Mouse (Mus musculus): ENCODE measurements around the gene Lamtor3.
"Not testable (repeated sequence)": the region's sequence is repeated elsewhere in the genome, so short reads cannot be mapped to it uniquely, and the experiment has no call there.

Gene Lamtor3

DNA sequence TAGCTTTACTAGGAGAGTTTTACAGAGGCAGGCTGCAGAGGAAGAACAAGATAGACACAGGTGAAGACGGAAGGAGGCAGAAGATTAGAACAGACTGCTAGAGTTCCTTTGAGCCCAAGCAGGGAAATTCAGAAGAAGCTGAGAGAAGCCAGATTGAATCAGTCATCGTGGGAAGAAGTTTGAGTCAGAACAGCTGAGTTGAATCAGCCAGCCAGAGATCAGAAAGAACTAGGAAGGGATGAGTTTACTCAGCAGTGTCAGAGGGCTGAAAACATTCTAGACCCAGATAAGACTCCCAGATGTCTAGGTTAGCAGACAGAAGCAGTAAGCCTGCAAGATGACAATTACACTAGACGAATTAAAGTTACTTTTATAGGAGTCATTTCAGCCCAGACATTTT, 15.7 kb downstream of the Lamtor3 start:
- no peak for DNase-seq (ENCODE audit: low read depth)

DNA sequence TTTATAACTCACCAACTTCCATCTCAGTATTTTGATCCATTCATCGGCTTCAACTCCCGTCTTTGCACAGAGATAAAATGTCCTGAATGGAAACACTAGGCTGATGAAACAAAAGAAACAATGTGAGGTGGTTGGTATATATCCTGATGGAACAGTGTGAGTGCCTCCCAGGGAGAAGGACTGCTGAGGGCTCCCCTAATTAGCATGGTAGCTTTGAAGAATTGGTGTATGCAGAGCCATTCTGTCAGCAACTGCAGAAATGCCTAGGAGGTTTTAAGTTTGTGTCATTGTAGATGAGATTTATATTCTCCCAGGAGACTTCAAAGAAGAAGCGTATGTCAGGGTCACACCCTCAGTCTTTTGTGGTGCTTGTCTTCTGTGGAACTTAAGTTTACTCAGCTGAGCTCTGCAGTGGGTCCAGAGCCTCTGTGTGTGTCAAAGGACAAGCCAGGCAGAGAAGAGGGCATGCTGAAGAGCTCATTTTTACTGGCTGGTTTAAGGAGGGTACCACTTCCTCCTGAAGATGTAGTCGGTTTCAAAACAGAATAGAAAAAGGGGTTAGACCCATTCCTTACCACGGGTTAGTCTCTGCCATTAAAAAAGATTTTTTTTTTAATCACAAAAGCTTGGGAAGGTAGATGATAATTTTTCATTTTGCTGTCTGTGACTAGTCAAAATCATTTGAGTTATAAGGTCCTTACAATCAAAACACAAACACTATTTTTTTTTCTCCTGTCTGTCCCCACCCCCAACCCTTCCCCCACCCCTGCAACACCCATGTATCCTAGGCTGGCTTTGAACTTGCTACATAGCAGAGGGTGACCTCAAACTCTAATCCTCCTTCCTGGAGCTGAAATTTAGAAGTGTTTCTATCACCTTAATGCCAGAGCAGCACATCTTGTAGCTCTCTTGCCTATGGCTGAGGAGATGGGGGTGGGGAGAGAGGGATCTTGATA, 17.5 kb downstream of the Lamtor3 start:
- DNase-seq (ENCODE audit: low read depth), result no peak

DNA sequence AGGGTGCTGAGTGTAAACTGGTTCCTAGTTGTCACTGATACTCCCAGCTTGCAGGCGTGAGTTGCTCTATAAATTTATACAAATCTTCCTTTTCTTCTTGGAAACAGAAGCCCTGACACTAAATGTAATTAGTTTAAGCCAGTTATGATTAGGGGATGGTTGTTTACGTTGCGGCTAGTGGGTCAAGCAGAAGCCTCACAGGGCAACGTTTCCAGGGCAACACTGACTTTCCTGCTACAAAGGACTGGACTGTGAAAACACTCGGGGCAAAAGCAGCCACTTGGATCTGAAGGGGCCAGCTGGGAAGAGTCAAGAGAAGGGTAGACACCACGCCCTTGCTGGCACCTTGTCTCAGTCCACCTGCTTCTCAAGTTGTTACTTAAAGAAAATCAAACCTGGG, 18.2 kb downstream of the Lamtor3 start:
- DNase-seq (ENCODE audit: low read depth), result no peak

DNA sequence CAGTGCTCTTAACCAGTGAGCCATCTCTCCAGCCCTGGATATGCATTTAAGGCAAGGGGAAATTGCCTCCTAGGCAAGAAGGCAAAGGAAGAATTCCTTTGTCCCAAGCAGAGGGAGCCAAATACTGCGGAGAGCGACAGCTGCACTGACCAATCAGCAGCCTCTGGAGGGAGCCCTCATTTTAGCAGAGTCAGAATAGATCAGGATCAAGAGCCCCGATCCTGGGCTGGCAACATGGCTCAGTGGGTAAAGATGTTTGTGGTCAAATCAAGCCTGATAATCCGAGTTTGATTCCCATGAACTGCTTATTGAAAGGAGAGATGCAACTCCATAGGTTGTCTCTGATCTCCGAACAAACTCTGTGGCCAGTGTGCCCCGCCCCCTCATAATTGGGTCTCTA, 20.3 kb downstream of the Lamtor3 start:
- no peak for DNase-seq (ENCODE audit: low read depth)

DNA sequence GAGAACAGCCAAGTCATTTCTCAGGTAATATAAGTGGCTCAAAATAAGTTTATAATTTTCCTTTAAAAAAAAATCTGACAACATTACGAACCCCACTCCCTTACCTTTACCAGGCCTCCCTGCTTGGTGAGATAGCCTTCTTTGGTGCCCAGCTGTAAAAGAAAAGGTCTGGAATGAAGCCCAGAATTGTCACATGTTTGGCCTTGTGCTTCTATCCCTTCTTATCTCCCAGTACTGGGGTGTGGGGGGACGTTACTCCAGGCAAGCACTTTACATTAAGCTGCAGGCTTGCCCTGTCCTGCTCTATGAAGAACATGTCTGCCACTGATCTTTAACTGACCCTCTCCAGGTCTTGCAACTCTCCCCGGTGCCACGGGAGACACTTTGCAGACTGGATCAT, 22.5 kb downstream of the Lamtor3 start:
- DNase-seq (ENCODE audit: low read depth), result peak; percentile 57

DNA sequence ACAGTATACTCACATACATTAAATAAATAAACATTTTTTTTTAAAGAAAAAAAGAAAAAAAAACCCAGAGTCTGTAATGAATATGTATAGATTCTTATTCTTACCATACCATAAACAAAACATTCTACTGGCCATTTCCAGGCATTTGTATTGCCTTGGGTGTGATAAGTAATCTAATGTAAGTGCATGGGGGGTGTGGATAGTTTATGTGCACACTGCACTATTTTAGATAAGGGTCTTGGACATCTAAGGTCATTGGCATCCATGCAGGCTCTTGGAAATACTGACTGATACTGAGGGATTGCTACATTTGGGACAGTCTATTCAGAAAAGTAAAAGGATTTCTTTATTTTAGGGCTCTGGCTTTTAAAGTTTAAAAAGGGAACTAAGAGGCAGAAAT, 23.2 kb downstream of the Lamtor3 start:
- DNase-seq (ENCODE audit: low read depth), result no peak

DNA sequence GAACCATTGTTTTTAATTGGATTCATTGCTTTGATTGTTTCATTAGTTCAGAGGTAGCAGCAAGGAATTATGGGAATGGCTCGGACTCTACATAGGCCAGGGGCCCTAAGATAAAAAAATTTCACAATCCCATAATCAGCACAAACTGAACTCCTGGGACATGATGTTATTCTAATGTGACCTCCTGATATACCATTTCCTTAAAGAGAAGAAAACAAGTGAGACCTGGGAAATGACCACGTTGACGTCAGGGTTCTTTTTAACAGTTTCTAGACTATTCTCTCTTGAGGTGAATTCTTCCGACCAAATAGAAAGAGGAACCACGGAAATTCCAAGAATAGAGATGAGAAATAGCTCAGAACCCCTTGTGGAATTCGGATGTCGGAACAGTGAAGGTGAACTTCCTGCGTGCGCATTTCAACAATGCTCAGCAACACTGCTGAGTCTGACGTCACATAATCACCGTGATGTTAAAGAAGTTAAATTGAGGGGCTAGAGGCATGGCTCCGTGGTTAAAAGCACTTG, 23.9 kb downstream of the Lamtor3 start:
- no peak for DNase-seq (ENCODE audit: low read depth)

DNA sequence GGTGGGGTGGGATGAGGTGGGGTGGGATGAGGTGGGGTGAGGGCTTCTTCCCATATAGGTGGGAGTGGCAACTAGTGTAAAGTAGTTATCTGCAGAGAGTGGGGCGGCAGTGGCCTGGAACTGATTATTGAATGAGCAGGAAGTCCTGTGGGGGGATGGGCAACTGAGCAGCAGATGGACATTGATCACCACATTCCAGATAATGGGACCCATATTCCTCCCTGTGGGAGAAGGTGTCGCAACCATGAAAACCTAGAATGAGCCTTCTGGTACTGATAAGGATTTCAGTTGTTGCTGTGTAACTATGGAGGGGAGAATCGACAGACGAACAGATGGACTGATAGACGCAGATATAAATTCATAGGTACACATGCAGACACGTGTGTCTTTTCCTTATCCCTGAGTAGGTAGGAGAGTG, 25.4 kb downstream of the Lamtor3 start:
- DNase-seq (ENCODE audit: low read depth), result no peak

DNA sequence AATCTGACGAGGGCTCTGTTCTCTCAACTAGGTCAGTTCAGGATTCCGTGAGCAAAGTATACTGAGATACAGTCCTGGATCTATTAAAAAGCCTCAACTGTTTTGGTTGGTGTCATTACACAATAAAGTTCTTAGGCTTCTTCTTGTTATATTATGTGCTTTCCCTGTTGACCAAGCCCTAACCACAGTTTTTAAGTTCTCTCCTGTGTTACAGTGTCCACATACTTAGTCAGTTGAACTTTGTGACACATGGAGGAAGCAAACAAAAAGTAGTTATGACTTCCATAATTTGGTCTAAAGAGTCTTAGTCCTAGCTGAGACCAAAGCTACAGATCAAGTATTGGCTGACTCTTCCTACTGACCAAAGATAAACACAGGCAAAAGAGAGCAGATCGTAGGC, 28.5 kb downstream of the Lamtor3 start:
- DNase-seq (ENCODE audit: low read depth), result peak; percentile 56

DNA sequence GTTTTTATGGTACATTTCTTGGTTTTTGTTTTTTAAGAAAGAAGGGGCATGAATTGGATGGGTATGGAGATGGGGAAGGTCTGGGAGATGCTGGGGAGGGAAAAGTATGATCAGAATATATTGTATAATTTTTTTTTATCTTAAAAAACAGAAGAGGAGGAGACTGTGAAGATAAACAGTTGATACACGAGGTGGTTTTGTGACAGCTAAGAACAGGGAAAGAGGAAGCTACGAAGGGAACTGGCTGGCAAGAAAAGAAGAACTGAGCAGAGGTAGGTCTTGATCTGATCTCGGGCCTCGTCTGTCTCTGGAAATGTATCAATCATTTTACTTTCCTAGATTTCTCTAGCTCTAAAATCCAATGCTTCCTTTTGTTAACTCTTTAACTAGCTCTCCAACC, 29.2 kb downstream of the Lamtor3 start:
- peak; percentile 65 for DNase-seq (ENCODE audit: low read depth)

DNA sequence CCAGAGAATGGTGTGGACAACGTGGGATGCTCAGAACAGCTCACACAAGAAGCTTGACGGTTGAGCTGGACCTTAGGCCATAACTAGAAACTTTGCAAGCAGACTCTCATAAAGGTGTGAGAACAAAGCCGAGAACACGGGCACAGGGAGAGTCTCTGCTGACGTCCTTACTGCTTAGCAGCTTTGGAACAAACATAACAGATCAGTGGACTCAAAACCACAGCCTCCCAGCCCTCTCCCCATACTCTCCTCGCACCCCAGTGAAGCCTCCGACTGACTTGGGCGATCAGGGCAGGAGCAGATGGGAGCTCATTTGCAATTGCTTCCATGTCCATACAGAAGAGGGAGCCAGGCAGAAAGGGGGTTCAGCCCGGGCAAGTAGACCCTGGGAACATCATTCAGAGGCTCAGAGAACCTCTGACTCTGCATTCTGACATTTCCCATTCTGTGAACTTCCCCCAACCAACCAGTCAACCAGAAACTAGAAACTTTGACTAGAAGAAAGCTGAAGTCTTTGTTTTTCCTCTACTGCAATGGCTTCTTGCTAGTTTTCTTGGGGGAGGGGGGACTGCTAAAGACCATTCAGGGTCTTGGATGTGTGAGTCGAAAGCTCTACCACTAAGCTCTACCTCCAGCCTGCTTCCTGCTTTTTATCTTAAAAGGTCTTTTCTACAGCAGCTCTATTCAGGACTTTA, 32.0 kb downstream of the Lamtor3 start:
- DNase-seq (ENCODE audit: low read depth), result no peak

DNA sequence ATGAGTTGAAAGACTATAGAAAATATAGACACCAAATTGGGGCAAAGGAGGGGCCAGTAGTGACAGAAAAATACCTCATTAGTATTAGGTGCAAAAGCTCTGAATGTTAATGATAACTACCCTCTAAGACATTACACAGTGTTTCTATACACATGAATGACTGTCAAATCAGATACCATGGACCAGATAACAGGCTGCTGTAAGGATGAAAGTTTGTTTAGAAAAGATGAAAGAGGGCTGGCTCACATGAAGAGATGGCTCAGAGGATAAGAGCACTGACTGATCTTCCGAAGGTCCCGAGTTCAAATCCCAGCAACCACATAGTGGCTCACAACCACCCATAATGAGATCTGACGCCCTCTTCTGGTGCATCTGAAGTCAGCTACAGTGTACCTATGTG, 33.0 kb downstream of the Lamtor3 start:
- not testable (repeated sequence) for DNase-seq (ENCODE audit: low read depth)

DNA sequence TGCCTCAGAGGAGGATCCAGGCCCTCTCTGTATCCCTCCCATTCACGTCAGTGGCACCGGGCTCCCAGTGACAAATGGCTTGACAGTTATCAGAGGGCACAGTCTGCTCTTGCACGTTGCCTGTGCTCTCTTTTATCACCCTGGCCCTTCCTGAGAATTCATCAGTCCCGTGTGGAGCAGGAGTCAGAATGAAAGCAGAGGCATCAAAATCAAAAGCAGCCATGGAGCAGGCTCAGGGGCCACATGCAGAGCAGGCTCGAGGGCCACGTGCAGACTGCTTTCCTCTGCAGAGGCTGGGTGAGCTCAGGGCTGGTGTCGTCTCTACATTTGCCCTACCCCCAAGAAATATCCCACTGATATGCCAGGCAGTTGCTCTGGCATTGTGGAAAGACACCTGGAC, 33.5 kb downstream of the Lamtor3 start:
- DNase-seq (ENCODE audit: low read depth), result no peak

DNA sequence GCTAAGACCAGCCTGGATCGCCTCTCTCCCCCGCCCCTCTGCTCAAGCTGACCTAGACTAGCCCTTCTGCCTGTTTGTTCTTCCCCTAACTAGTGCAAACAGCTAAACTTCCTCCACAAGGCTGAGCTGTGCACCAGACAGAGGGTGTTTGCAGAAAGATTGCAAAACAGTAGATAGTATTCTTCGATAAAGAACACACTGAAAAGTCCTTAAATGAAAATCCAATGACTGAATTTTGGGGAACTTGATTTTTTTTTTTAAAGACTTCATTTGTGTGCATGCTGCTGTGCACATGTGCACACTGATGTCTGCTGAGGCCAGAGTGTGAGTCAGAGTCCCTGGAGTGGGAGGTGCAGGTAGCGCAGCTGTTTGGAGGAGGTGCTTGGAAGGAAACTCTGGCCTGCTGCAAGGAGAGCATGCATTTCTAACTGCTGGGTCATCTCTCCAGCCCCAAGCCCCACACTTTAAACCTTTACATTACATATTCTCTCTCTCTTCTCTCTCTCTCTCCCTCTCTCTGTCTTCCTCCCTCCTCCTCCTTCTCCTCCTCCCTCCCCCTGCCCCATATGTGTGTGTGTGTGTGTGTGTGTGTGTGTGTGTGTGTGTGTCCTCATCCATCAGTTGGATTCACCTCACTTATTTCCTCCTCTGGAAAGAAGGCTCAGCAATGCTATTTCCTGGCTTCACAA, 34.1 kb downstream of the Lamtor3 start:
- DNase-seq (ENCODE audit: low read depth), result peak; percentile 96

DNA sequence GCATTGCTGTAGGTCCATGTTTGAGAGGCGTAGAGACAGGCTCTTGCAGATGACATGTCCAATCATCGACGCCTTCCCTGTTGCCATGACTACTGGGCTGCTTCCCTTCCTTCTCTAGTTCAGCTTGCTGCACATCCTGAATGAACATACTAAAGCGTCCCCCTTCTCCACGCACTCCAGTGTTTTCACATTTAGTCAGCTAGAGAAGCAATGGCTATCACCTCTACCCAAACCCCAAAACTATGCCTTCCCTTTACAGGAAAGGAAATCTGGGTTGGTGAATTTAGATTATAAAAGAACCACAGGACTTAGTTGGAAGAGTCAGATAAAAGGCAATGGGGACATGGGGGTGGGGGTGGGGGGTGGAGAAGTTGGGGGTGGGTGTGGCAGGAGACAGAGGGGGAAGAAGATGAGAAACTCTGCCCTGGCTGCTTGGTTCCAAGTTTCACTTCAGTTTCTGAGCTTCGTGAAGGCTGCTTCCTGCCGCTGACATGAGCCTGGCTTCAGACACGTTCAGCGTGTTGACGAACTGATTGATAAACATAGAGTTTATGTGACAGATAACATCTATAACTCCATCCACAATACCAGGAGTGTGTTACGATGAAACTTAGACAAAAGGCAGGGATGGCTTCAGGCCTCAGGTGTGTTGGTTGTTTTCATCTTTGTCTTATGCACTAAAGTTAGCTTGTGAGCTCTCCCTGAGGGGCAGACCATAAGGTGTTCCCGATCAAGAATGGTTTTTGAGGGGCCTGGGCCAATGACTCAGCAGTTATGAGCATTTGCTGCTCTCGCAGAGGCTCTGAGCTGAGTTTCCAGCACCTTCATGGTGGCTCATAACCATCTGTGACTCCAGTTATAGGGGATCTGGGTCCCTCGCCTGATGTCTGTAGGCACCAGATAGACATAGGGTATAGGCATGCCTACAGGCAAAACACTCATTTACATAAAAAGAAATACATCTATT, 34.9 kb downstream of the Lamtor3 start:
- DNase-seq (ENCODE audit: low read depth), result peak; percentile 92

DNA sequence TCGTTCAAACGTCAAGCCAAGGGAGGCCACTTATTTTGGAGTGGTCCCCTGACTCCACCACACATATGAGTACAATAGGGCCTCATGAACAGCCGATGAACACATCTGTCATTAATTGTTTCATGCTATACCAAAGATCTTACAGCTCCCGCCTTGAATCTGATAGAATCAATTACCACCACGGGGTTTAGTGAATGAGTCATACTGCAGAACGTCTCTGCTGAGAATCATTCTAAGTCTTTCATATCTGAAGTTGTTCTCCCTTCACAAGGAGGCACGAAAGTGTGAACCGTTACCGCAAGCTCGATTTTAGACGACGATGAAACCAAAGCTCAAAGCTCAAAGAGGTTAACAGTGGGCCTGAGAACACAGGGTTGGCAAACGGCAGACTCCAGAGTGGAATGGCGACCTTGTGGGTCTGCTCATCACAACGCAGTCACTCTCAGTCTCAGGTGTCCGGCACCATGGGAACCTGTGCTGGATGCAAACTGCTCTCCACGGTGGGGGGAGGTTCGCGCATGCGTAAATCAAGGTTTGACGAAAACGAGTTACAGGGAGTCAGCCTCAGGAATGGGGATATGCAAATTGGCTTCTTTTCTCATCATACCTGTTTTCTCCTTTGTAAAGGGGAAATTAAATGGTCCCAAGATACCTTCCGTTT, 36.1 kb downstream of the Lamtor3 start:
- peak; percentile 67 for DNase-seq (ENCODE audit: low read depth)

DNA sequence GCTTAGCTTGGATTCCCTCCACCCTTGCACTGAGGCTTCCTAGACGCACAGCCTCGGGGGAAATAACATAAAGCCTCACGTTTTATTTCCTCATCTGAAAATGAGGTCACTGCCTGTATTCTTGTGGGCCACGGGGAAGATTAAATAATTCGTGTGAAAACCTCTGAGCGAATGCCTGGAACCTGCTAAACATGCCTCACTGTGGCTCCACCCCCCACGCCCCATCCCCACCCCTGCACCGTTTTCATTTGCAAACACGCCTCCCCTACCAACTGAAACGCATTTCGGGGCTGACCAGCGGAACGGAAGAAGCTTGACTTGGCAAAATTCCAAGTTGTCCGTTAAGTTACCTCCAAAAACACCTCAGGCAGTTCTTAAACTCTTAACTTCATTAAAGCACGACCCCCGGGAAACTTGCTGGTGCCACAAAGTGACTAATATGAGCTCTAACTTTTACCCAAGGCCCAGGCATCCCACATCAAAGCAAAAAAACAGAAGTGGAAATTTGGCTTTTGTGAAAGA, 37.3 kb downstream of the Lamtor3 start:
- peak; percentile 81 for DNase-seq (ENCODE audit: low read depth)

DNA sequence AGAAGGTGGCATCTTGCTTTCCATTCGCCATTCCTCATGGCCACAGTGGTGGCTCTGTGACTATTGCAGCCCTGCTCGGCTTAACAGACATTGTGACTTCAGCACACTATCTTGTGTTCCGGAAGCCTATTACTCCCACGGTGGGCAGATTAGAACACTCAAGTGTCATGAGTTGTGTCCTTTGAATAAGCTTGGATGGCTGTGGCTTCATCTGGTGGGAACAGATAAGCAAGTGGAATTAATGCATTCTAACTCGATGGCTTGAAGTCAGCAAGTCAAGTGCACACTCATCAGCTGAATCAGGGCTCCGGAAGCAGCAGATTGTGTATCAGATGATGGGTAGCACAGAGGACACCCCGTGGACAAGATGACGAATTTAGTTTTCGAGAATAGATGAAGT, 39.6 kb downstream of the Lamtor3 start:
- DNase-seq (ENCODE audit: low read depth), result peak; percentile 94

DNA sequence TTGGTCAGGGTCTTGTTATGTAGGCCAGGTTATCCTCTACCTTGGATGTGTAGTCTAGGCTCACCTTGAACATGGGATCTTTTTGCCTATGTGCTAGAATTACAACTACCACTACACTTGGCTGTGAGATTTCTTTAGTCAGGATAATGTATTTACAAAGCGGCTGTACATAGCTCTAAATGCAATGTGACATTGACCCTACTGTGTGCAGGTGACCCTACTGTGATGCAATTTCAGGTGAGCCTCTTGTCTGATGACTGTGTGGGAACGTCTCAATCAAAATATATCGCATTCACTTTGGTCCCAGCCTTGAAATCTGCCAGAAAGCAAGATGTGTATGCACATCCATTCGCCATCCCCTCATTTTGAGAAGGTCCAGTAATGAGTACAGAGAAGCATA, 40.0 kb downstream of the Lamtor3 start:
- no peak for DNase-seq (ENCODE audit: low read depth)

DNA sequence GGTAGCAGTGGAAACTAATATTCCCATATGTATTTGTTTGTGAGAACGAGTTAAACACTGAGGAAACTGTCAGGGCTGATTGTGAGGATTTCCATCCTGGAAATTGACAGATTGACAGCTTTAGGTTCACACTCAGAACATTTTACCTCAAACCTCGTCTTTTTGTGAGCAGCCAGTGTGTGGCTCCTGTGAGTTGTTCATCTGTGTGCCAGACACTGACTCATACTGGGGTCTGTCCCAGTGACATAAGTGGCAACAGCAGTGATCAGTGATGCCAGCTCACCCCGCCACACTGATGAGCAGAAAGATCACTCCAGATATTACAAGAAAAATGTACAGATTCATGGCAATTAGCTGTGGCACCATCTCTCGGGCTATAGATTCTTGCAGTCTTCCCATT, 41.1 kb downstream of the Lamtor3 start:
- peak; percentile 62 for DNase-seq (ENCODE audit: low read depth)

Measured in 416B (cell line).